Mouse (Mus musculus): ENCODE measurements around the gene Coro7.
A peak's percentile ranks its signal among the peaks of the same experiment; 100 is the strongest.

Coro7 gene

GRCm38 (mm10) chr16:4648416-4649023, 31.1 kb downstream of the Coro7 start:
- DNase-seq (ENCODE audit: low read depth): no peak

DNA sequence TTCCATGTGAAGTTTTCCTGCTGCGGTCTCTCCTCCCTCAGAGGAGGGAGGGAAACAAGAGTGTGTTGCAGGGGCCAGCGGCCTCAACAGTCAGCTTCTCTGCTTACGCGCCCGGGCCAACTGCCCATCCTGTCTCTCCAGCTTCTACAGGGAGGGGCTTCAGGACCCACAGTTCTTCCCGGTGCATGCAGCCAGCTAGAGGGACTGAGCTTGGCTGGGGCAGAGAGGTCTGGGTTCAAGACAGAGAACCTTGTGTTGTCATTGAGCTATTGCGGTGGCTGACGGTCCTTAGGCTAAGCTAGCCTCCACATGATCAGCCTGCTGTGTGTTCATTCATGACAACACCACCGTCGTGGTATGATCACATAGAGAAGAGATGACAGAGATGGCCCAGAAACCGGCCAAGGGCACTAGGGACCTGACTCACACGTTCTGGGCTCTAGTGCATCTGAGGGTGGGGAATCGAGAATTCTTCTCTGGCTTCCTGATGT, 31.9 kb downstream of the Coro7 start:
- no peak for DNase-seq (ENCODE audit: low read depth)

- no peak for DNase-seq (ENCODE audit: low read depth)
These were observed 32.7 kb downstream of the Coro7 start for GRCm38 (mm10) chr16:4646831-4647230.

DNA sequence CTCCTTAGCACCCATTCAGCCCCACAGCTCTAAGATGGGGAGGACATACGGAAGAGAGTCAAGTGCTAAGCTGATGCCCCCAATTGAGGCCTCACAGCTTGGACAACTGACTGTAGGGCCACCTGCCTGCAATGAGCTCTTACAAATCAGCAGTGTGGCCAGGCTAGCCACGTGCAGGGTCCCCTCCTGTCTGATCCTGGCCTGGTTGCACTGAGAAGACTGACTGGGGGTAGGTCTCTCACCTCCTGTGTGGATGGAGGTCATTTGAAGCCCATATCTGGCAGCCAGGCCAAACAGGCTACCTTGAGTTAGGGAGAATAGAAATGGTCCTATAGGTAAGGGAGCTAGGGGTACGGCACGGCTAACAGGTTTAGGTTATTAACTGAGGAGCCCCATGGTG, 33.7 kb downstream of the Coro7 start:
- DNase-seq (ENCODE audit: low read depth): no peak

DNA sequence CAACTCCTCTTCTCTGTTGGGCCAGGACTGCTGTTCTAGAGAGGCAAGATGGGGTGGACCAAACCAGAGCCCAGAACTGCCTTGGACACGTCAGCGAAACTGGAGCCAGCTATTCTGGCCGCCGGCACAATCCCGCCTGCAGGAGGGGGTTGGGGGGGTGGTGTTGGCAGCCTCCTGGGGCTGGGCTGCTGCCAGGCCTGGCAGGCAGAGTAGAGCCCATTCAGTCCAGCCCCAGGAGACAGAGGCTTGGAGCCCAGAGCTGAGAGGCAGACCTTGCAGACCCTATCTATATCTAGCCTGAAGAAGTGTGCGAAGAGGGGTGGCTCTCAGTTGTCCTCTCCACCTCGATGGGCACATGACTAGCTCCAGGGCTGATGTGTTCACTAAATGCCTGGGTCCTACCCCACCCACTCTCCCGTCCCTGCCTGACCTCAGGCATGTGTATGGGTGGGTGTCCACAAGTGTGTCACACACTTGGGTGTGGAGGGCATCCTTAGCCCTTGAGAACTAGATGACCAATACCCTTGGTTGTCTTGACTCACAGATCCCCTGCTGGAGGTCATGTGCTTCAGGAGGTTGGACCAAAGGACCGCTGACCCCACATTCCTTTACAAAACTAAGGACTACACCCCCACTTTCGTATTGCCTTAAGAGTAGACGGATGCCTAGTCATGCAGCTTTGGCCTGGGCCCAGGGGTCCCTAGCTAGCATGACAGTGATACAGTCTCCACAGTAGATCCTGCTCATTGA, 35.7 kb downstream of the Coro7 start:
- DNase-seq (ENCODE audit: low read depth): no peak

DNA sequence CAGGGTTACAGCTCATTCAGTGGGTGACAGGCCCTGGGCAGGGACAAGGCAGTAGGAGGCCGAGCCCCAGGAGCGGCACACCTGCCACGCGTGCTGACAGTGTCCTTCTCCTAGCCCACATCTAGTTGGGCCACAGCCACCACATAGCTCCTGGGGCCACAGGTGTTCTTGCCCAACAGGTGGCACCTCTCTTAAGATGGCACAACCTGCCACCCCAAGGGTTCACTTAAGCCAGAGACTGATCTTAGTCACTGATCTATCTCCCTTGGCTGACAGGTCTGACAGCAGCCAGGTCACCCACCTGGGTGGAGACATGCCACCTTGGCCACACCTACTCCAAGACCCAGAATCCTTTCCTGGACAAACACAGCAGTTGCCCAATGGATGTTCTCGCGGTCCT, 36.6 kb downstream of the Coro7 start:
- no peak for DNase-seq (ENCODE audit: low read depth)

DNA sequence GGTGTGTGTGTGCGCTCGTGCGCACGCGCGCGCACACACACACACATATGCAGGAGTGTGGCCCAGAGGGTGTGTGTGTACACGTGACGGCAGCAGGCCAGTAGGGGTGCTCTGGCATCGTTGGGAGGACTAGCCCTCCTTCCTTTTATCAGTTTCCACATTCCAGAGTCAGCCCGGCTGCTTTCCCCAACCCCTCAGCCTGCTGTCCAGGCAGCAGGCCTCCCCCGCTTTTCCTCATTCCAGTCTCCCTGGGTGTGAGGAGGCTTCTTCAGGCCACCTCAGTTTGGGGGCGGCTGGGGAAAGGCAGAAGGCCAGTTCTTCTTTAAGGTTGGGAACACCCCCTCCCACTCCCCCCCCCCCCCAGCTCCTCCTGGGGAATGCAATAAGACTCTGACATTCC, 37.4 kb downstream of the Coro7 start:
- no peak for DNase-seq (ENCODE audit: low read depth)

GRCm38 (mm10) chr16:4641119-4641838, 38.3 kb downstream of the Coro7 start:
- DNase-seq (ENCODE audit: low read depth): no peak

- no peak for DNase-seq (ENCODE audit: low read depth)
These were observed 39.1 kb downstream of the Coro7 start for GRCm38 (mm10) chr16:4640267-4641005.

DNA sequence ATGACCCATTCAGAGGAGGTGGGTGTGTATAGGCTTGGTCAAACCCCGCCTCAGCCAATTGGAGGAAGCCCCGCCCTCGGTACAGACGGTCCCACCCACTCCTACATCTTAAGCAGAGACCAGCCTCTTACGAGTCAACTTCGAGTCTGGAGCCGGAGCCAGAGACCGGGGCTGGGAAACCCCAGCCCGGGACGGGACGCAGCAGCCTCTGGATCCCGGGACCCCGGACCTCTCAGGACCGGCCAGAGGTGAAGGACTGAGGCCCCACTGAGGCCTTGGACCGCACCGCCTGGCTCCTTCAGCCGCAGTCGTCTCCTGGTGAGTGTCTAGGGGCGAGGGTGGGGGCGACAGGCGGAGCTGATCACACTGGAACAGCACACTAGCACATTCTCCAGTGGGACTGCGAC, 39.7 kb downstream of the Coro7 start, which contains the start of the genes Vasn and Dnaja3:
Gene Vasn (plus strand): TSS at position 111 of the 407 bp plus-strand sequence.
Gene Dnaja3 (plus strand): TSS at position 159 of the 407 bp plus-strand sequence.
- DNase-seq (ENCODE audit: low read depth): peak; percentile 77

DNA sequence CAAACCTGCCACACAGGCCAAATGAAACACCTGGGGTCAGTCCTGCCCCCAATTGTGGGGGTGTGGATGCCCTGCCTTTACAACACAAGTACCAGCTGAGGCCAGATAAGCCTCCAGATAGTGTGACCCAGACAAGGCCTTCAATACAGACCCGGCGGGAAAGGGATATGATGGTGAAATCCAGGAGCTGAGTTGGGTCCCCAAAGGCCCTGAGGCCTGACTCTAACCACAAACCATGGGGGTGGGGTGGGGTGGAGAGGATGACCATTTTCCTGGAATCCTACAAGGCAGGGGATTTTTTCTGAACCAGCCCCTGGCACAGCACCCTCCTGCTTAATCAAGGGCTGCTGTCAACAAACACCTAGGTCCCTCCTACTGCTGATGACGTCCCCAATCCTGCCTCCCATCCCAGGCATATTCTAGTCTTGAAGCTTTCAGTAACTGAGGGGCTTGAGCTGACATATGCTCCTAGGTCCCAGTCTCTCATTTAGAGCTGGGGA, 40.6 kb downstream of the Coro7 start:
- DNase-seq (ENCODE audit: low read depth): no peak

DNA sequence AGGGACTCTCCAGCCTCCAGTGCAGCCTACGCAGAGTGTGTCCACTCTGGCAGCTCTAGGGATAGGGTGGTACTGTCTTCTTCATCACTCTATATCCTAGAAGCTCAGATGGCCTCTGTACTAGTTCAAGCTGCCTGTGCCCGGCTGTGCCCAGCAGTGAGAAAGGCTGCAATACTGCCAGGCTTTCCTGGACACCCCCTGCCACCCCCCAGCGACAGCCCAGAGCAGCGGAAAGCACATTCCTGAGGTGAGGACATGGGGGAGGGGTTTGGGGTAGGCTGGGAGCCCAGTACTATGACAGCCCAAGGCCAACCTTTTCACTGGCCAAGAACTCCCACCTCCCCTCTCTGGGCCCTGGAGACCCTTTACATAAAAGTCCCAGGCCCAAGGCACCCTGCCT, 43.8 kb downstream of the Coro7 start:
- DNase-seq (ENCODE audit: low read depth): no peak

DNA sequence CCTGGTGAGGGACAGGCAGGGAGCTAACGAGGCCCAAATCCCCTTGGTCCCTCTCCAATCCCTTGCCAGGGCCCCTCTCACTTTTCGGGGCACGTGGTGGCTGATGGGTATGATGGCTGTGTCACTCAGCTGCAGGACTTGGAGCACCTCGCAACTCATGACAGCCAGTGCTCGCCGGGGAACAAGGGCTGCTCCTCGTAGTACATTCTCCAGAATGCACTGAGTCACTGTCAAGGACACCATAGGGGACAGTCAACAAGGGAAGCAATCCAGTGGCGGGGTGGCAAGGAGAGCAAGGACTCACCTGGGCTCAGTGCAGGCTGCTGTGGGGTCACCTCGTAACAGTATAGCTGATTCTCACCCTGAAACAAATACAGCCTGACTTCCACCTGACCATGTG, 44.9 kb downstream of the Coro7 start:
- no peak for DNase-seq (ENCODE audit: low read depth)

GRCm38 (mm10) chr16:4633661-4634060, 45.9 kb downstream of the Coro7 start:
- no peak for DNase-seq (ENCODE audit: low read depth)

DNA sequence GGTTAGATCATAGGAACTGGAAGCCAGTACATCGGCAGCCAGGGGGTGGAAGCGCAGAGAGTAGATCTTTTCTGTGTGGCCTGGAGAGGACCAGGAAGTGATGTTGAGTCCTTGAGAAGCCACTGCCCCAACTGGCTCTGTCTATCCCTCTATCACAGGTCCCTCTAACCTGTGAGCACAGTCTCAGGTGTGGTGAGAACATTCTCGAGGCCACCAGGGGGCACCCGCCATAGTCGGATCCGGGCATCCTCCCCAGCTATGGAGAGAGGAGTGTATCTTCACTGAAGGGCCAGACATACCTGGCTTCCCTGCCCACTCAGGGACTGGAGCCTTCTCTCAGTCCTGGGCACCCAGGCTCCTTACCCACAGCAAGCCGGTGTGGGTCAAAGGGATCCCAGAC, 47.5 kb downstream of the Coro7 start:
- DNase-seq (ENCODE audit: low read depth): no peak

GRCm38 (mm10) chr16:4629950-4630349, 49.6 kb downstream of the Coro7 start:
- DNase-seq (ENCODE audit: low read depth): peak; percentile 67

GRCm38 (mm10) chr16:4628898-4629419, 50.6 kb downstream of the Coro7 start:
- no peak for DNase-seq (ENCODE audit: low read depth)

DNA sequence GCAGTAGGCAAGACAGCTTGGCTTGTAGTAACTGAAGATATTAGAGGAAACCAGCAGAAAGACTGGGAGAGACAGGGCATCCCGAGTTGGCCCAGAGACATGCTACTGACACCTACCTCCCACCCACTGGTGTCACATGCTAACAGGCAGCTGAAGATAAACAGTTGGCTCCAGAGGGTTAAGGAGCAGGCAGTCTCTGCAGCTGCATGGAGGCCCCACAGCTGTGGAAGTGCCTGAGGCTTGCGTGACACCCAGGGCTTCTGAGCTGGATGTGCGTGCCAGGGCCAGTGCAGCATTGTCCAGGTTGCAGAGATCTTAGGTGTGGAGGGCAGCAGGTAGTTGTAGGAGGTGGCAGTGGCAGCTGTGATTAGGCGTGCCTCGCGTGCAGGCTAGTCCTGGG, 52.5 kb downstream of the Coro7 start:
- no peak for DNase-seq (ENCODE audit: low read depth)

DNA sequence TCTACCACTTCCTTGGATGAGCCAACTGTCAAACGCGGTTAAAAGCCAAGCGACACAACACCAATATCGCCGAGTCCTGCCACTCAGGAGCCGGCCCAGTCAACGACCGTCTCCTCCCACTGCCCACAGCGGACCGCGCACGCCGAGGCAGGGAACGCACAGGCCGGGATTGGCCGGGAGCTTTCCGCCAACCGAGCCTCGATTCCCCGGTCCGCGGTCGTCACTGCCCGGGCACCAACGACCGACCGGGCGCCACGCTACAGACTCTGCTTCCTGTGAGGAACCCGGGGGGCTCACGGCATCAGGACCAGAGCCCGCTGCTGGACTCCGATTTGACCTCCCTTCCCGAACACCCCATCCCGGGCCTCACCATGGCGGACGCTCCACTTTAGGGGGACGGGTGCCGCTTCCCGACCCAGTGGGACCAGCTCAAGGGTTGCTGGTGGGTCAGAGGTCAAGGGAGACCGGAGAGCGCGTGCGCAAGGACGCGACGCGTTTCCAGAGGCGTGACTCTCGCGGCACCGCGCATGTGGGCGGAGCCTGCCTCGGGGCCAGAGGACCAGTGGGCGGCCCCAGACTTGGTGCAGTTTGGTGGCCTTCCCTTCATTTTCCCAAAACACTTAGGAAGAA, 55.0 kb downstream of the Coro7 start, which contains the start of gene Pam16:
Gene Pam16 (minus strand): TSS at position 508 of the 630 bp plus-strand sequence.
- peak; percentile 85 for DNase-seq (ENCODE audit: low read depth)

DNA sequence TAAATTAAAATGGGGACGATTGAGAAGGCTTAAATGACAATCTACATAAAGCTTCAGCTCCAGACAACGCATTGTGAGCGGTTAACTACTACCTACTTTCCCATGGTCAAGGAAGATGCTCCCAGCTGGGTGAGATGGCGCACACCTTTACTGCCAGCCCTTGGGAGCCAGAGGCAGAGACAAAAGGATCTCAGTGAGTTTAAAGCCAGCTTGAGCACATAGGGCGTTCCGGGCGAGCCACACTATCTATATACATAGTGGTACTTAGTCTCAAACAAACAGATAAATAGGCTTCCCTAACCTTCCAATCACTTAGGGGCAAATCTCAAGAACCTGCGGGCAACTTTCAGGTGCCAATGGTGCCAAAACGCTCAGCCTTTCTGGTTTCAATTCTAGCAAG, 55.5 kb downstream of the Coro7 start:
- no peak for DNase-seq (ENCODE audit: low read depth)

GRCm38 (mm10) chr16:4616829-4617228, 62.7 kb downstream of the Coro7 start:
- no peak for DNase-seq (ENCODE audit: low read depth)

All from c-Kit-positive CD71-negative TER-119-negative erythroid progenitor cells, embryonic 14.5 days (primary cell).